Mouse (Mus musculus): ENCODE measurements at regions not wholly inside any gene's neighbourhood (a gene's known extent, or its start where the extent isn't known, plus 50 kb on each side); places are given as distances from the start of the nearest gene placed in this dataset.

DNA sequence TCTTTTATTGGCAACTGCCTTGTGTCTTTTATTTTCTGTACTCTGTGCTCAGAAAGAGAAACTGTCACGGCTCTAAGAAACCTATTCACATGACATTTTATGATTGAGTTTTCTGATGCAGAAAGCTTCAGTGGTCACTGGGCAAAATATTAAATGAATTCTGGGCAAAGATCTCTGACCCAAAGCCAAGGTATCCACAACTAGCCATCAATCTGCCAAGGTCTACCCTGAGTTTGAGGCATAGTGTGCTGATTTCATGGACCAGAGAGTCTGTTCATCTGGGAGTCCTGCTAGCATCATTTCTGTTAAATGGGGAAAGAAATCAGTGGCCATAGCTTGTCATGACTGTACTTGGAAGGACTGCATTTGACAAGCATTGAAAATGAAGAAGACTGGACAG is 103.3 kb downstream of the Klf6 start:
- TF ChIP-seq POLR2A (IDR thresholded peaks at IDR 0.05; ENCODE audit: insufficient read length, low read depth) (no peak), TCF3 (IDR thresholded peaks at IDR 0.05; ENCODE audit: insufficient read length, low read depth) (no peak), E2F4 (IDR thresholded peaks at IDR 0.05; ENCODE audit: insufficient read depth) (no peak), MYOG (IDR thresholded peaks at IDR 0.05; ENCODE audit: control insufficient read depth in 1 of 3, insufficient read depth in 1 of 3, insufficient read length in 2 of 3, low read depth in 2 of 3) (no peak), TCF12 (IDR thresholded peaks at IDR 0.05; ENCODE audit: insufficient read depth, poor library complexity, severe bottlenecking) (no peak), MYOD1 (IDR thresholded peaks at IDR 0.05; ENCODE audit: control insufficient read depth in 1 of 3, insufficient read length in 2 of 3, low read depth in 2 of 3) (no peak), POLR2AphosphoS2 (IDR thresholded peaks at IDR 0.05; ENCODE audit: insufficient read length, low read depth) (no peak), MAX (IDR thresholded peaks at IDR 0.05; ENCODE audit: low read depth) (no peak), USF1 (IDR thresholded peaks at IDR 0.05; ENCODE audit: low read depth) (no peak), SRF (IDR thresholded peaks at IDR 0.05; ENCODE audit: control insufficient read depth, insufficient read length, low read depth) (no peak)

All from myocyte (in vitro differentiated cells).